Mouse (Mus musculus) lung, postnatal 36 days (tissue): Measurements from ENCODE around the gene Ets2.
A peak's percentile ranks its signal among the peaks of the same experiment; 100 is the strongest.

Source experiments
- DNase-seq: peaks from one replicate; pipeline ENCODE4 v3.0.0; 2022; ENCODE audit warnings: mixed read lengths

Gene Ets2

DNA sequence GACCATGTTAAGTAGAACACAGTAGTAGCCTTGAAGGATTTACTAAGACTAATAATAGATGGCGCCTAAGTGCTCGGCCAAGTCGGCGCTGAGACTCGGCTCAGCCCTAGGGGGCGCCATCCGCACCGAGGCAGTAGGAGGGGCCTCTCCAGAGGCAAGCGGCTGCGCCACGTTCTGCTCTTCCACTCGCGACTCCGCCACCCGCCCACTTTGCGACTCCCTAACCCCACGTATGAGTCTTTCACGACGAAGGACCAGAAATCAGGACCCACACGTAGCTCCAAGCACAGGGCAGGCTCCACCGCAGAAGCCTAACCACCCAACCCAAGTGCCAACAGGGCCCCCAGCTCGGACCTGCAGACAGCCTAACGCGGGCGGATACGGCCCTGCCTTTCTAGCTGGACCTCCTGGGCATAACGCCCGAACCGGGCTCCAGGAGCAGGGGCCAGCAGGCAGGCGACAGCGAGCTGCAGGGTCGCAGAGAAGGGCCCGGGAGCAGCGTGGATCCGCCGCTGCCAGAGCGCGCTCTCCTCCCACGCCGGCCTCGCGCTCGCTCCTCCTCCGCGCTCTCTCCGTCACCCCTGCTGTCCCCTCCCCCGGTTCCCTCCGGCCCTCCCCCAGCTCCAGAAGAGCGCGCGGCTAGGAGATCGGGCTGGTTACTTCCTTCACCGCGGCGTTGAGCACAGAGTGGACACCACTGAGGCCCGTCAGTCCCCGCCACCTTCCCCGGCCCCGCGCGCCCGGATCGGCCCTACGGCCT, at the start of gene Ets2:
Gene Ets2, plus strand, starts transcription at position 274 of the 760 bp plus-strand sequence.
- DNase-seq: peak; percentile 94

GRCm38 (mm10) chr16:95654204-95654611, 47.7 kb upstream of the Ets2 start:
- DNase-seq: no peak

DNA sequence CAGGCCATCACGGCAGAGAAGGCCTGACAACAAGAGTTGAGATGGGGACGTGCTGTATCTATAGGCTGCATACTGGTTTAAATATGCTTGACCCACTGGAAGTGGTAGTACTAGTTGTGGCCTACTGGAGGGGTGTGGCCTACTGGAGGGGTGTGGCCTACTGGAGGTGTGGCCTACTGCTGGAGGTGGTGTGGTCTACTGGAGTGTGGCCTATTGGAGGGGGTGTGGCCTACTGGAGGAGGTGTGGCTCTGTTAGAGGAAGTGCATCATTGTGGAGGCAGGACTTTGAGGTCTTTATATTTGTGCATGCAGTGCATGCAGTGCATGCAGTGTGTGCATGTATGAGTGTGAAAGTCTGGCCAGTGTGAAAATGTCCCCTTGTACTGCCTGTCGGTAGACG, 45.3 kb upstream of the Ets2 start:
- DNase-seq: no peak

GRCm38 (mm10) chr16:95657187-95657586, 44.7 kb upstream of the Ets2 start:
- DNase-seq: no peak

- peak; percentile 22 for DNase-seq
Observed at GRCm38 (mm10) chr16:95657756-95658155, 44.1 kb upstream of the Ets2 start.

GRCm38 (mm10) chr16:95658836-95659430, 42.9 kb upstream of the Ets2 start:
- DNase-seq: peak; percentile 85

DNA sequence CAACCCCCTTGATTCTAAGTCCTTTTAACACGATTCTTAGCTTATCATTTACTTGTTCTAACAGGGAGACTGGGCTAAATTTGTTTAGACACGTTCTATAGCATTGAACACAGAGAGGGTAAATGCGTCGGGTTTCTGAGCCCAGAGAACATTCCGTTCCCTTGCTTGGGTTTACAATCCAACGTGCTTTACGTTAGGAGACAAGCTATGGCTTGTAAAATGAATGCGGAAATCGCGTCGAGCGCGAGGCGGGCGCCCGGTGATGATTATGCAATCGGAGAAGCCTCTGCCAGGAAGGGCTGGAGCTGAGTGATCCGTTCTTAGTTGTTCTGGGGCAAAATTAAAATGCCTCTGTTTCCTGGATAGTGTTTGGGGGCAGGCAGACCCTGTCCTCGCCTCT, 42.4 kb upstream of the Ets2 start:
- peak; percentile 65 for DNase-seq

GRCm38 (mm10) chr16:95660909-95661308, 41.0 kb upstream of the Ets2 start:
- no peak for DNase-seq

DNA sequence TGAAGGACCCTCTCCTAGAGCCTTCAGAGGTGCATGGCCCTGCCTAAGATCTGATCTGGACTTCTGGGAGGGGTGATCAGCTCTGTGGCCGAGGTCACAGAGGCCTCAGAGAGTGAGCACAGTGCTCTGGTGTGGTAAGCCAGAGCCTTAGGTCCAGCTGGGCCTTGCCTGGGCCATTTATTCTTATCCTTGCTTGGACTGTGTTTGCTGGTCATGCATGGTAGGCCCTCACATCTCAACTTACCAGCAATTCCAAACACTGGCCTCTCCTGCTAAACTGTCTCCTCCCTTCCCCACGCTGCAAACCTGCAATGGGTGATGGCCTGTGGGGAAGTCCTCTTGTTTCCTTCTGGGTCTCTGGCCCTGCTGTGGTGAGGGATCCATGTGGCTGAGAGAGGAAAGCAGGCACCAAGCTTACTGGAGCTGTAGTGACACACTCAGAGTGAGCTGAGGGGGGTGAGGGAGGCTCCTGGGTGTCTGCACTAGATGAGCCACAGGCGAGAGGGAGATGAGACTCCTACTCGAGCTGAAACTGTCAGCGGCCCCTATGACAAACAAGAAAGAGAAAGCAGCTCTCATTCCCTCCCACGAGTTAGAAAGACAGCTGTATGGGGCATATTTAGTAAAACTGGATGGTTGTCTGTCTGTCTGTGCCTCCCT, 36.3 kb upstream of the Ets2 start:
- DNase-seq: no peak

- no peak for DNase-seq
Observed at GRCm38 (mm10) chr16:95666288-95666687, 35.6 kb upstream of the Ets2 start.

DNA sequence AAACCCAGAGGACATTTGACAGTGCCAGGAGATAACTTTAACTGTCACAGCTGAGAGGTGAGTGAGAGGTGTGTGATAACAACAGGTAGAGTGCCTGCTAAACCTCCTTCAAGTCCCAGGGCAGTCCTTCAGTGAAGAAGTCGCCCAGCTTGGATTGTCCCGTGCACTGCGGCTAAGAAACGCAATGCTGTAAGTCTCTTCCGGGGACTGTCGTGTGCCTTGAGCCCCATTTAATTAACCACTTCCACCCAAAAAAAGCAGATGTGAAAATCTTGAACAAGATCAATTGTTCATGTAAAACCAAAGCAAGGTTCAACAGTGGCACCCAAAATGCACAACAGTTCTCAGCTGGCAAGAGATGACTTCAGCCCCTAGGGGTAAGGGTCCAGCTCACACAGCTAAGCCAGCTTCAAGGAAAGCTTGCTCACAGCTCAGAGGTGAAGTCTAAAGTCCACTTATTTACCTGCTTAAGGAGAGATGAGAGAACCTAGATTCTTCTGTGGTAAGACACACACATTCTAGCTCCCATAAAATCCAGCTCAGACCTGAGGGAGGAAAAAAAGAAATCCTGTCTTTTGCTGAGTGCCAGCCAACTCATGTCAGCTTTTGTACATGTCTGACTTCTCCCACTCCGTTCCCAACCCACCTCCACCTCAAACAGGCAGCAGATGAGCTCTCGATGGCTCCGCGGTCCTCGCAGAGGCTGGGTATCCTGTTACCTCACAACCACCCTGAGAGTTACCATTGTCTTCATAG, 34.3 kb upstream of the Ets2 start:
- DNase-seq: no peak

DNA sequence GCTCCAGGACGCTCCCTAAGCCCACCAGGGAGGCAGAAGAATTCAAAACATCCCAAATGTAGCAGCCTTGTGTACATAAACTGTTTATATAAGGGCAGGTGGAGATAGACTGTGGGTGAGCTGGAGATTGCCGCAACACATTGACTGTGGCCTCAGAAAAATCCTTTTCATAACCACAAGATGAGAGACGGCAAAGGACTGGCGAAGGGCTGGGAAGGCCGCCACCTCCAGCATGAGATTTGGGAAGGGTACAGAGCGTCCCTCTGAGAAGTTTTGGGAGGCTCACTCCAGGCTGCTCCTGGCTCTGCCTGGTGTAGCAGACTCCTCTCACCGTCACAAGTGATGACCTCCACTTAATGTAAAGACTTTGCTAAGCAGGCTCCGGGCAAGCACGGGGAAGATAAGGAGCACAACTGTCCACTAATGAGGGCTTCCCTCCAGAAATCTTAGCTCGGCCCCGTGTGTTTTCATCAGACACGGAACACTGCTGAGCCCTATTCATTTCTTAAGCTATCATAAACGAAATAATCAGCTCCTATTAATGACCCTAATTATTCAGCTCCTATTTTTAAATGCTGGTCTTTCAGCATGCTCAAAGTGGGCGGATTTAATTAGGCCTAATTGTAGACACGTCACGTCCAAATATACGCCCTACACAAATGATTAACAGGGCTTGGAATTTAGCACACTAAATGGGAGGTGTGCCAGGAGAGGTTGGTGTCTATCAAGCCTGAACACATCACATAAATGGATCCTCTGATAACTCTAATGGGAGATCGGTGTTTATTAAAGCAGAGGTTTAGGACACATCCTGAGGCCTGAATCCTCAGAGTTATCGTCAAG, 33.5 kb upstream of the Ets2 start:
- DNase-seq: no peak

GRCm38 (mm10) chr16:95674452-95674921, 27.4 kb upstream of the Ets2 start:
- peak; percentile 25 for DNase-seq

DNA sequence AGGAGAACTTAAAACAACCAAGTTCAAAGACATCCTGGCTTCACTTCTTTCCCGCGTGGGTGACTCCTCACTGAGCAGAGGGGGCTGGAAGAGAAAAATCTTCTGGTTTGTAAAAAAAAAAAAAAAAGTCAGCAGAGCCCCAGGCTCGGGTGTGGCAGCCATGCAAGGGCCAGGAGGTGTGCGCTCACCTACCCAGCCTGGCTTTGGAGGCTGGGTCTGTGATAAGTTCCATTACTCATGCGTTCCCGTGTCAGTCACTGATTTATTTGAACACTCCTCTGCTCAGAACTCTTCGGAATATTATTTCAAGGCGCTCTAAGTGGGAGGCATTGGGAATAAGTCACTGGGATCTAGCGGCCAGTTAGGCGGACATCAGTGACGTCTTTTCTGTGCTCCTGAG, 26.7 kb upstream of the Ets2 start:
- DNase-seq: no peak

DNA sequence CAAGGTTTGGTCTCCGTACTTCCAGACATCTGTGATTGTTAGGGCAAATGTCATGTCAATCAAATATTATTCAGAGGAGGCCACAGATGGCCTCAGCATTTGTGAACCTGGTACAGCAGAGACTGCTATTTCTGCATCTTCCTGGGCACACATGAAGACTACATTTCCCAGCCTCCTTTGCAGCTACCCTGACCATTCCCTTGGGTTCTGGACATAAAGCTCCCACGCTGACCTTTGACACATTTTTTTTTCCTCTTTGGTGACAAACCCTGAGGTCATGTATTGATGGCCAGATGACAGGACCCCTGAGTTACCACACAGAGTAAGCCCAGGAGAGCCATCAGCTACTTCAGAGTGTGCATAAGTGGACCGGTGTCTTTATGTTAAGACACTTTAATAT, 25.2 kb upstream of the Ets2 start:
- DNase-seq: no peak

DNA sequence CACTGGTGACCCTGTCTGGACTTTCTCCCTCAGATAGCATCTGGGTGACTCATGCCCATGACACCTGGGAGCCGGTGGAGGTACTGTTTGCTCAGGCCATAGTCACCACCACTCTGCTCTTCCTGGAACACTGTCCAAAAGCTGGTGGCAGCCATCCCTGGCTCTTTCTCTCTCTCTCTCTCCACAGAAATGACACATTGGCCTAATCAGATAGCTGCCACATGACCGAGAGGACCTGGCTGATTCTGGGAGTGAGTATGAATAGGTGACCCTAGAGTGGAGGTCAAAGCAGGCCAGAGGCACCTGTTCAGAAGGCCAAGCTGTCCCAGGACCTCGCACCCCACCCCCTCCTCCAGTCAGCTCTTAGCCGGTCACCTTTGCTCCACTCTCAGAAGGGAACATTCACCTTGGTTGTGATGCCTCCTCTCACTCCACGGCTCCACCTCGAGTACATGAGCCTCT, 19.4 kb upstream of the Ets2 start:
- no peak for DNase-seq

DNA sequence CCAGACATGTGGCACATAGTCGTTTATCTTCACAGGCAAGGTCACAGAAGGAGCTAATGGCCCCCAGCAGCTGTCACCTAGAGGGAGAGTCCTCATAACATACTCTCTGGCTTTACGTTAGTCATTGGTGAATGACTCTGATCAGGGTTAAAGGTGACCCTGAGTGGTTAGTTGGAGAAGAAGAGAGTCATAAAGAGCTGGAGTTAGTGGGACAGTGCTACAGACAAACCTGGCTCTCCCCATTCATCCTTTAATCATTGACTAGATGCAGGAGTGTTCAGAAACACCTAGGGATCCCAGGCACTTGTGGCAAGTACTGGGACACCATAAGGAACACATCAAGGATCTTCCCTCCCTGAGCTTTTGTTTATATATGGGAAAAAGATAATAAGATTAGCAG, 16.1 kb upstream of the Ets2 start:
- no peak for DNase-seq

DNA sequence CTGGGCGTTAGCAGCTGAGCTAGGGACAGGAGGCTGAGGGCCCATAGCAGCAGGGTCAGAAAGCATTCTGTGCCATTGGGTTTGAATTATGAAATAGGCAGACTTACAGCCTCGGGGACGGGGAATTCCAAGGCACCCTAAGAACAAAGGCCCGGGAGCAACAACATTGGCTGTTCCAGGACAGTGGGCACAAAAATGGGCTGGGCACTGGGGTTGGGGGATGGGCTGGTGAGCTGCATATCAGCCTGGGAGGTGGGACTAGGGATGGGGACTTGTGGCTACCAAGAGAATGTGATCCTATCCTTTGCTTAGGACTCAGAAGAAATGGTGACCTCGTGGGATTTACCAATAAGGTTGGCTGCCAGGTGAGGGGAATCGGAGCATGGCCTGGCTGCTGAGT, 15.6 kb upstream of the Ets2 start:
- no peak for DNase-seq

DNA sequence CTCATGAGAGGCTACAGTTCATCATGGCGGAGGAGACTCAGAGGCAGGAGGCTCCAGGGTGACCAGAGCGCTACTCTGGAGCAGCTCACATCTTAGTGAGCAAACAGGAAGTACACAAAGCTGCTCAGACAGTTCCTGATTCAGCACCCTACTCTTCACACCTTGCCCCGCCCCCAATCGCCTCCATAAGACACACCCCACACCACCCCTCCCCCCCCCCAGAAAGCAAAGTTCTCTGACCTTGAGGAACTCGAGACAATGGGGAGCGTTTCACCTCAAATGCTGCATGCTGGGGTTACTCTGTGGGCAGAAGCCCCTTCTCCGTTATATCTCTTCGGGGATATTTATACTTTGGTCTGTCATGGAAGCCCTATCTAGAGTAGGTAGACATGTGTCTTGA, 15.0 kb upstream of the Ets2 start:
- no peak for DNase-seq

- no peak for DNase-seq
Observed at GRCm38 (mm10) chr16:95688010-95688409, 13.9 kb upstream of the Ets2 start.

DNA sequence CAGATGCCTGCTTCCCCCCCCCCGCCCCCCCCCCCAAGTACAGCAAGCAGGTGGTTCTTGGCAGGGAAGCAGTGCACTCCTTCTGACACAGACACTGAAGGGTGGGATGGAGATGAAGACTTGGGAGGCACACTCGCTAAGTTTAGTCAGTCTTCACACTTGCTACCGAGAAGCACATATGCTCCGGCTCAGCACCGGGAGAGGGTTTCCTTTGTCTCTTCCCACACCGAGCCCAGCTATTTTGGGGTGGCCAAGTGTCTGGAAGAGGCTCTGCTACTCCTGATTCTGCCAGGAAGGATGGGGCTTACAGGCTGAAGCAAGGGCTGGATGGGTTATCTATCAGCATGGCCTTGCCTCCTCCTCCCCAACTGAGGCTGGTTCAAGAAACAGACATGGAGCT, 5.3 kb upstream of the Ets2 start:
- DNase-seq: no peak

DNA sequence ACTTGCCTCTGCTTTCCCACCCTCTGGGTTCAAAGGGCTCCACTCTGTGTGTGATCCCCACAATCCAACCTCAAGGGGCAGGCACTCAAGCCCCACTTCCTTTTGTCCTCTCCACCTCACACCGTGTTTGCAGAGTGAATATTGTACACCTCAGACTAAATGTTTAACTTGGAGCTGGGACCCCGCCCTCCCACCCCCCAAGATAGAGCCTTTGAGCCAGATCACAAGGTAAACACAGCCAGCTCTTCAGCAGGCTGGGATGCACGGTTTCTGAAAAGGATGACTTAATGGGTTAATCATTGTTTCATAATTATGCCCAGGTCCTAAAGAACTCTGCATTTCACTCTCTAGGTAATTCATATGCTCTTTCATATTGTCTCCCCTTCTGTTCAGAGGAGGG, 2.2 kb upstream of the Ets2 start:
- no peak for DNase-seq
